8 mouse cellular contexts compared by ENCODE assay signal in genomic region chr9:25175039-25175442, GRCm38 (mm10). TPM values are rescaled to one million over a fixed set of nuclear protein-coding genes. Genes with fewer than 3 reads are reported as not detected.
DNase-seq lines count a peak whose midpoint lies in the region; ATAC-seq and TF ChIP-seq lines count a peak whose summit lies in the region.

No protein-coding gene starts in this region.

- no peaks in the 10 kb centered on the region for H3K27me3 ChIP-seq in neural tube, embryonic 14.5 days (ENCODE audit: control insufficient read depth, insufficient read depth, low read length)
- no peaks in the 10 kb centered on the region for H3K27me3 ChIP-seq in heart, embryonic 13.5 days (replicated peaks)
- no peaks in the 10 kb centered on the region for H3K27me3 ChIP-seq in lung, postnatal 0 days (replicated peaks; ENCODE audit: insufficient read depth, low read length)
- H3K27me3 ChIP-seq in stomach, embryonic 15.5 days (replicated peaks) = no peaks in the 10 kb centered on the region

- ATAC-seq in neural tube, embryonic 14.5 days (ENCODE audit: low read depth) = peak; percentile 56
- no peak for ATAC-seq in heart, embryonic 13.5 days (ENCODE audit: extremely low read depth, insufficient number of reproducible peaks, low FRiP score, low TSS enrichment)
- peak; percentile 54 for ATAC-seq in lung, postnatal 0 days
- ATAC-seq in stomach, embryonic 15.5 days (ENCODE audit: insufficient read depth, low FRiP score, low read depth) = peak; percentile 32; the same call in 1 of the 2 replicates

- no peak for TF ChIP-seq CTCF in embryonic fibroblast, embryonic 13.5 days (IDR thresholded peaks at IDR 0.05; ENCODE audit: borderline replicate concordance, insufficient read depth, low read length)
- TF ChIP-seq CTCF in lung, postnatal 0 days (IDR thresholded peaks at IDR 0.05) = peak; percentile 41

- WGBS in neural tube, embryonic 14.5 days = 55% methylated on average over 5 of the region's 5 CpGs
- 16% methylated on average over 5 of the region's 5 CpGs for WGBS in heart, embryonic 13.5 days
- WGBS in lung, postnatal 0 days = 12% methylated on average over 5 of the region's 5 CpGs
- WGBS in stomach, embryonic 15.5 days = 38% methylated on average over 5 of the region's 5 CpGs

- no peak overlapping the region for H3K4me2 ChIP-seq in neural tube, embryonic 14.5 days (ENCODE audit: low read depth, low read length)
- H3K4me2 ChIP-seq in heart, embryonic 13.5 days = peak overlapping the region; percentile 52
- H3K4me2 ChIP-seq in lung, postnatal 0 days (replicated peaks; ENCODE audit: low read depth, low read length) = no peak overlapping the region; the same call in none of the 2 replicates
- peak overlapping the region; percentile 35 for H3K4me2 ChIP-seq in stomach, embryonic 15.5 days

- H3K4me3 ChIP-seq in neural tube, embryonic 14.5 days (ENCODE audit: low read depth, low read length) = no peak overlapping the region
- no peak overlapping the region for H3K4me3 ChIP-seq in embryonic fibroblast, embryonic 13.5 days (ENCODE audit: insufficient read depth, low read length)
- 0 out of 2 replicates have a peak overlapping the region, but pooled peaks have one; percentile 5 for H3K4me3 ChIP-seq in heart, embryonic 13.5 days
- no peak overlapping the region for H3K4me3 ChIP-seq in lung, postnatal 0 days (ENCODE audit: low read depth, low read length)
- no peak overlapping the region; the same call in 1 of the 2 replicates for H3K4me3 ChIP-seq in stomach, embryonic 15.5 days (replicated peaks)

- H3K27ac ChIP-seq in neural tube, embryonic 14.5 days (ENCODE audit: low read depth, low read length) = no peak overlapping the region
- H3K27ac ChIP-seq in embryonic fibroblast, embryonic 13.5 days (ENCODE audit: insufficient read depth, low read length) = peak overlapping the region; percentile 55
- H3K27ac ChIP-seq in heart, embryonic 13.5 days (replicated peaks) = peak overlapping the region; percentile 87
- peak overlapping the region; percentile 45 for H3K27ac ChIP-seq in lung, postnatal 0 days (ENCODE audit: low read length)
- H3K27ac ChIP-seq in stomach, embryonic 15.5 days = peak overlapping the region; percentile 62

- H3K36me3 ChIP-seq in neural tube, embryonic 14.5 days (ENCODE audit: control insufficient read depth, insufficient read depth, low read length) = no peaks in the 10 kb centered on the region
- no peaks in the 10 kb centered on the region for H3K36me3 ChIP-seq in heart, embryonic 13.5 days
- no peaks in the 10 kb centered on the region for H3K36me3 ChIP-seq in lung, postnatal 0 days (ENCODE audit: insufficient read depth, low read length)
- H3K36me3 ChIP-seq in stomach, embryonic 15.5 days = no peaks in the 10 kb centered on the region

- no peak overlapping the region for H3K9ac ChIP-seq in neural tube, embryonic 14.5 days (replicated peaks; ENCODE audit: low read depth, low read length)
- H3K9ac ChIP-seq in heart, embryonic 13.5 days = peak overlapping the region; percentile 62
- no peak overlapping the region for H3K9ac ChIP-seq in lung, postnatal 0 days (replicated peaks; ENCODE audit: low read depth)
- H3K9ac ChIP-seq in stomach, embryonic 15.5 days = no peak overlapping the region

- TF ChIP-seq EP300 in lung, postnatal 0 days (IDR thresholded peaks at IDR 0.05) = peak; percentile 59

- DNase-seq in neural tube, embryonic 10.5 days (ENCODE audit: extremely low spot score, low spot score) = no peak
- peak; percentile 86 for DNase-seq in layer of hippocampus, adult 11-12 months (ENCODE audit: low spot score)
- peak; percentile 83 for DNase-seq in lung, postnatal 0 days (ENCODE audit: low spot score)
- no peak for DNase-seq in retina, embryonic 14.5 days (ENCODE audit: low spot score)

- no peaks in the 10 kb centered on the region for H3K9me3 ChIP-seq in neural tube, embryonic 14.5 days (ENCODE audit: control insufficient read depth, low read length)
- no peaks in the 10 kb centered on the region for H3K9me3 ChIP-seq in heart, embryonic 13.5 days
- no peaks in the 10 kb centered on the region for H3K9me3 ChIP-seq in lung, postnatal 0 days (ENCODE audit: low read length)
- no peaks in the 10 kb centered on the region for H3K9me3 ChIP-seq in stomach, embryonic 15.5 days

- no peaks in the 10 kb centered on the region for H3K4me1 ChIP-seq in neural tube, embryonic 14.5 days (ENCODE audit: control insufficient read depth, insufficient read depth, low read length)
- H3K4me1 ChIP-seq in embryonic fibroblast, embryonic 13.5 days (ENCODE audit: control insufficient read depth, insufficient read depth, low read length) = peaks cover 3% of the 10 kb centered on the region; the same call in 1 of the 2 replicates
- peaks cover 53% of the 10 kb centered on the region for H3K4me1 ChIP-seq in heart, embryonic 13.5 days
- H3K4me1 ChIP-seq in lung, postnatal 0 days (ENCODE audit: insufficient read depth, low read depth, low read length) = peaks cover 7% of the 10 kb centered on the region; the same call in 1 of the 2 replicates
- peaks cover 23% of the 10 kb centered on the region for H3K4me1 ChIP-seq in stomach, embryonic 15.5 days

- TF ChIP-seq POLR2A in embryonic fibroblast, embryonic 13.5 days (IDR thresholded peaks at IDR 0.05; ENCODE audit: low read depth, low read length) = no peak

RNA-seq across cellular contexts. Expression of gene Herpud2, which starts 23.4 kb away (rescaled TPM):
- polyA plus RNA-seq in neural tube, embryonic 14.5 days (2014; fragmentation: Nextera tagmentation; extraction: Ambion mirVana) = 35.6 and 38.6 TPM in 2 replicates
- polyA plus RNA-seq in embryonic fibroblast, embryonic 13.5 days (2011; ENCODE audit: insufficient read length, low read depth, missing spikeins) = 52.9 and 62.1 TPM in 2 replicates
- 25.9 and 27.7 TPM in 2 replicates for polyA plus RNA-seq in heart, embryonic 13.5 days (2015; fragmentation: Nextera tagmentation; extraction: Ambion mirVana)
- polyA plus RNA-seq in lung, postnatal 0 days (2015; fragmentation: Nextera tagmentation; extraction: Ambion mirVana) = 36.2 and 39.3 TPM in 2 replicates
- polyA plus RNA-seq in stomach, embryonic 15.5 days (2015; fragmentation: Nextera tagmentation; extraction: Ambion mirVana) = 31.0 and 33.3 TPM in 2 replicates

Comparison
In these comparisons a context has a peak if more than half of its experiments do, and no peak if none do; other contexts are left out.
1. H3K4me2 ChIP-seq: peak in heart, embryonic 13.5 days (single experiment) and stomach, embryonic 15.5 days (single experiment); none in neural tube, embryonic 14.5 days (single experiment) and lung, postnatal 0 days (single experiment).
2. DNase-seq: peak in layer of hippocampus, adult 11-12 months (single experiment) and lung, postnatal 0 days (single experiment); none in neural tube, embryonic 10.5 days (single experiment) and retina, embryonic 14.5 days (single experiment).